Mouse (Mus musculus): ENCODE measurements around the gene G3bp2.

The G3bp2 gene

GRCm38 (mm10) chr5:92101601-92102000 is 18.1 kb upstream of the G3bp2 start:
- in situ Hi-C loops (cut with MseI, MboI), result no loop called here

DNA sequence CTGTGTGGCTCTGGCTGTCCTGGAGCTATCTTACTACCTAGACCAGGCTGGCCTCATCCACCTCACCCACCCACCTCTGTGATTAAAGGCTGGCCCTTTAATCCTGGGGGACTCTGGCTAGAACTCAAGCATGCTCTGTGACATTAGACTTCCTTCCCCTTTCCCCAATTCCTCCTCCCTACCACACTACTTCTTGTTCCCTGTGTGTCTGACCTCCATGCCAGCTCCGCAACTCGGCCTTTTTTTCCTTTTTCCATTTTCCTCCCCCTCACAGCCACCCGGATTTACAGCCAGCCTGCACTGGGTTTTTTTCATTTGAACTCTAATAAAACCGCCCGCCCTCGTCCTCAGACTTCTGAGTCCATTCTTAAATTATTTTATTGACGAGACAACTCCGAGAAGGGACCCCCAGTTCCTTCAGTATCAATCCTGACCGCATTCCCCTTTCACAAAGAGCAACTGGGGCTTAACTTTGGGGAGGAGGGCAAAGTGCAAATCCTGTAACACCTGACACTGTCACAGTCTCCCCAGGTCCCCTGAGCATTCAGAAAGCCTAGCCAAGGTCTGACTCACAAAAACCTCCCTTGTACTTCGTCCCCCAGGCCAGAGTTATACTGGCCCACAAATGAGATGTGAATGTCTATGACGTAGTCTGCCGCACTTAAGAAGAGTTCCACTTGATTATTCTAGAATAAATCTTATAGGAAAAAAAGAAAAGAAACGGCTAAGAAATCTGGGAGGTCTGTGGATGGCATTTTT is 15.0 kb upstream of the G3bp2 start:
- in situ Hi-C loops (cut with MseI, MboI), result no loop called here

GRCm38 (mm10) chr5:92097779-92098178 is 14.3 kb upstream of the G3bp2 start:
- in situ Hi-C loops (cut with MseI, MboI), result no loop called here

- in situ Hi-C loops (cut with MseI, MboI), result no loop called here
These were observed 13.3 kb upstream of the G3bp2 start for GRCm38 (mm10) chr5:92096786-92097185.

GRCm38 (mm10) chr5:92094062-92094415 is 10.5 kb upstream of the G3bp2 start:
- in situ Hi-C loops (cut with MseI, MboI), result no loop called here

DNA sequence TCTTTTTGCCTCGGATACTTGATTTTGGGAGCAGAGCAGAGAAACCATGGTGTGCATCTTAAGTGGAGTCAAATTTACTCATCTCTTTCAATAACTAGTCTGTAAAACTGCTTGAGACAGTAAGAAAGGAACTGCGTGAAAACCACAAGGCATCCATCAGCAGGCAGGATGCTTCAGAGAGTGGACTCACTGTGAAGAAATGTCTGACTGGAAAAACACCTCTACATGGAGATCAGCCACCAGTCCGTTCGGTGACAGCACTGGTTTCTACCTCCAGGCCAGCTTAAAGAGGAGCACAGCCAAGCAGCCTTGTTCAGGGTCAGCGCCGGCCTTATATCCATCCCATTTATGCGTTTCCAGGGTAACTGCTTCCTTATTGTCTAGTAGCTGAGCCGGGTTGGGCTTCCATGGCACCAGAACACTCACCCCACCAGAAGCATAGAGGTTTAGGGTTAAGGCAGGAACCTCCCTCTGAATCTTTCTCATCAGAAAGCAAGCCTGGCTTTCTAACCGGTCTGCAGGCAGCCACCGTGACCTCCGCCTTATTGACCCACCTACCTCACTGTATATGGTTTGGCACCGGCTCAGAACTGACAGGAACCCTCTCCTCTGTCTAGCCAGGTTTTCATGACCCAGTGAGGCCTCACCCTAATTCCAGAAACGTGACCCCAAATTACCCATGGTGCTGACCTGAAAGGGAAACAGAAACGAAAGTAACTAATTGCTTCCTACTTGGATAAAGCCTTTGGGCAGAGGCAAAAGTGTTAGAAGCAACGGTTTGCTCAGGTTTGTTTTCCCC is 9.9 kb upstream of the G3bp2 start:
- in situ Hi-C loops (cut with MseI, MboI), result no loop called here

- in situ Hi-C loops (cut with MseI, MboI), result no loop called here
These were observed 4.0 kb upstream of the G3bp2 start for GRCm38 (mm10) chr5:92087469-92087868.

- in situ Hi-C loops (cut with MseI, MboI), result no loop called here
These were observed 2.5 kb upstream of the G3bp2 start for GRCm38 (mm10) chr5:92085821-92086550.

DNA sequence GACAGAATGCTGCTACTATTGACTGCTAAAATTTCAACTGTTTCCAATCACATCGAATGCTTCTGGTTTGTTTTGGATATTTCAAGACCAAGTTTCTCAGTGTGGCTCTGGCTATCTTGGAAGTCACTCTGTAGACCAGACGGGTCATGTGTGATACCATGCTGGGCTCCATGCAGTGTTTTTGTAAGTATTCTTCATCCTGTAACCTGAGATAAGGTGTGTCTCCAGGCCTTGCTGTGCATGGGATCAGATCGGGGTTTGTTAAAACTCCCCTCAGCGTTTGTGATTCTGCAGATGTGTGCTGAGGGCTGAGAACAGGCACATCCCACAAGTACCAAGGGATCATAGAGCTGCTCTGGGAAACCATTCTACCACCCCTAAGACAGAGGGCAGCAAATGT is 1.7 kb upstream of the G3bp2 start:
- in situ Hi-C loops (cut with MseI, MboI), result no loop called here

DNA sequence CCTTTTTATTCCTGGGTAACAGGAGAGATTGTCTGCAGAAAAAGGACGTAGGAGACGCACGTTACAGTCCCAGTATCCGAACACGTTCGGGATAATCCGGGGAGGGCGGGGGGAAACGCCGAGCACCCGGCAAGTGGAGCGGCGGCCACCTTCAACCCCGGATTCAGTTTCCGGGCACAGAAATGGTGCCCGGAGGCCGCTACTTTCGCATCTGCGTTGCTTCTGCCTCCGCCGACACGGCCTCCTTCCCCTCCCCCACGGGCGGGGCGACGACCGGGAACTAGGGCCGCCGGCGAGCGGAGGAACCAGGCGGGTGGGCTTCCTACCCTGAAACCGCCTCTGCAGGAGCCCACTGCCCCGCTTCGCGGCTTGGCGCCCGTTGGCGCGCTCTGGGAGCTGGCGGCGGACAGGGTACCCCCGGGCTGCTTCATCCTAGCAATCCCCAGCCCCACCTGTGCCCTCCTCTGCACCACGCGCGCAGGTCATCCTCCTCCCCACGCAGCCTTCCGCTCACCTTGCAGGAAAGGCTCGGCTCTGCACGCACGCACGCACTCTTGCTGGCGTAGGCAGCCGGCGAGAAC is 608 bp downstream of the G3bp2 start:
- in situ Hi-C loops (cut with MseI, MboI), result no loop called here

DNA sequence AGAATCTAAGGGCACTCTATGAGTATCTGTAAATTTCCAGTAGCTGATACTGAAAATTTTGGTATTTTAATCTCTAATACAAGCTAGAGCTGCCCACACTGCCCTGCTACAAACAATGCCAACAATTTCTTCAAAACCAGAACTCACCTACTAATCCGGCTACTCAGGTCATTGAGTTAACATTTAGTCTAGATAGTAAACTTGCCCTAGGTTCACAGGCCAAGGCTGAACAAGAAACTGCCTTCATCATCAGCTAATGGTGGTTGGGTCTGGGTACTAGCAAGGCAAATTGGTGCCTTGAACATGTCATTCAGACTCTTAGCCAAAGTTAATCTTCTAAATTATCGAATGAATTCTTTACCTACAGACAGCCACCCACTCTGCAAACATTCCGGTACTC is 2.2 kb downstream of the G3bp2 start:
- in situ Hi-C loops (cut with MseI, MboI), result no loop called here

GRCm38 (mm10) chr5:92080400-92080799 is 3.1 kb downstream of the G3bp2 start:
- in situ Hi-C loops (cut with MseI, MboI), result no loop called here

DNA sequence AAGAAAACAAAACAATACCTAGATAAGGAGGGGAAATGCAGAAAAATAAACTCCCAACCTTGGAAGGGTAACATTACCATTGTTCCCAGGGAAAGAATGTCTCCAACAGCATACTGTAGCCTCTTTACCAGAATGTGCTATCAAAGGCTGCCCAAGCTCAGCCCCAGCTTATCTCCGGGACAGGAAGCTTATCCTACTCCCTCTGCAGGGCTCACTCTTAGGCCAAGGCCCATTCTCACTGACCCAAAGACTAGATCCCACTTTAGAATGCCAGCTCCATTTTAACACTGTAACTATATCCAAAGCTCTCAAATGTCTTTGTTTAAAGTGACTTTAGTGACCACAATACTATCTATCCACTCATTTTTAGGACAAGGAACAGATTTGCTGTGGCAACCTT is 4.2 kb downstream of the G3bp2 start:
- in situ Hi-C loops (cut with MseI, MboI), result loop anchor here in 1 of 2 experiments (5.0 kb wide), 1 partner anchor 38 kb away; no protein-coding TSS in a partner anchor

- in situ Hi-C loops (cut with MseI, MboI), result loop anchor here in 1 of 2 experiments (5.0 kb wide), 1 partner anchor 39 kb away; no protein-coding TSS in a partner anchor
These were observed 4.8 kb downstream of the G3bp2 start for GRCm38 (mm10) chr5:92078751-92079150.

DNA sequence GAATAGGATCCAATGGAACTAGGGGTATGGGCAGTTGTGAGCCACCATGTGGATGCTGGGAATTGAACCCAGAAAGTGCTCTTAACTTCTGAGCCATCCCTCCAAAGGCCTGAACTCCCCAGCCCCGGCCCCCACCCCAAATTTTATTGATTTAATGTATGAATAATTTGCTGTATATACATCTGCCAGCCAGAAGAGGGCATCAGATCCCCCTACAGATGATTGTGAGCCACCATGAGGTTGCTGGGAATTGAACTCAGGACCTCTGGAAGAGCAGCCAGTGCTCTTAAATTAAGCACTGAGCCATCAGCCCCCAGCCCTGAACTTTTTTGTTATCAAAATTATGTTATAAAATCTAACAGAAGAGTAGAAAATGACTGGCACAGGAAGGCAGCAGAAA is 7.2 kb downstream of the G3bp2 start:
- in situ Hi-C loops (cut with MseI, MboI), result loop anchor here in 1 of 2 experiments (5.0 kb wide), 1 partner anchor 41 kb away; no protein-coding TSS in a partner anchor

- in situ Hi-C loops (cut with MseI, MboI), result no loop called here
These were observed 9.5 kb downstream of the G3bp2 start for GRCm38 (mm10) chr5:92074061-92074460.

DNA sequence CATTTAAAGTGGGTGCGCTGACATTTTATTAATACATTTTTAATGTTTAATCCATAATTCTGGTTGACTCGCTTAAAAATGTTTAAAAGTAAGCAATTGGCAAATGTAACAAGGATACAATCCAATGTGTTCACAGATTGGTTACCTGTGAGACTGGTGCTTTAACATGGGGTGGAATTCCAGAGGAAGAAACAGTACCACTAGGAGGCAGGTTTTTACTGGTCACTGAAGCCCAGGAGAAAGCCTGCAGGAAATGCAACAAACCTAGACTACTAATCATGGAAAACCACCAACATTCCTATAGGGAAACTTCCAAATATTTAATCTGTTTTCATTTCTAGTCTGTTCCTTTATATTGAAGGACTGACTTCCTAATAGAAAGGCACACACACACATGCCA is 20.3 kb downstream of the G3bp2 start:
- in situ Hi-C loops (cut with MseI, MboI), result no loop called here

DNA sequence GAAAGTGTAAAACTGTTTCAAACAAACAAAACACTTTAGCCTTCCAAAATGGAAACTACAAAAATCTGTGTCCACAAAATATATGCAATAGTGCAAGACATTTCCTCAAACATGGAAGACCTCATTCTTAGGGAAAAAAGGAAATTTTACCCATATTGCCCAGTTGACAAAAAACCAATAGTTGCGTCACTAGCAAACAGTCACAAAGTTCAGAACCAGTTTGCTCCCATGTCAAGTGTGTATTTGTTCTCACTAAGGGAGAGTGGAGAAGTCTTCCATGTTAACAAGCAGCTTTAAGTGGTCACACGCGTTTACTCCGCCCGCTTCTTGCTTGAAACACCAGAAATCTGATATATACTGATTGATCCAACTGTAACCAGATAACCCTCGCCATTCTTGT is 30.7 kb downstream of the G3bp2 start:
- in situ Hi-C loops (cut with MseI, MboI), result no loop called here

DNA sequence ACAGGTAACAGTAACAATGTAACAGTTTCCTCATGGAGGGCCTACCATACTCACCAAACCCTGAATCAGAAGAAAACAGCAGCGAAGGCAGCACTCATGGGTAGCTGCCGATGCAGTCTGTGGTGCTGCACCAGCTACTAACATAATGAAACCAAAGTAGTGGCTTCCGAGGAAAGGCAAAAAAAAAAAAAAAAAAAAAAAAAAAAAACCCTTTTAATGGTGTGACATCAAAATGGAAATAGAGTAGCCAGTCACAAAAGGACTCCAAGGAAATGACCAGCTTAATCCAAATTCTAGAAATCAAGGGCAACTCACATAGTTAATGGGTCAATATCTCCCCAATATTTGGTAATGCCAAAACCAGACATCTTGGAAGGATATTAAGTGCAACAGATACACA is 33.1 kb downstream of the G3bp2 start:
- in situ Hi-C loops (cut with MseI, MboI), result no loop called here

- in situ Hi-C loops (cut with MseI, MboI), result no loop called here
These were observed 39.7 kb downstream of the G3bp2 start, which contains the start of gene Cdkl2 for GRCm38 (mm10) chr5:92043783-92044182. Gene Cdkl2, minus strand, starts transcription at chr5:92043883.

DNA sequence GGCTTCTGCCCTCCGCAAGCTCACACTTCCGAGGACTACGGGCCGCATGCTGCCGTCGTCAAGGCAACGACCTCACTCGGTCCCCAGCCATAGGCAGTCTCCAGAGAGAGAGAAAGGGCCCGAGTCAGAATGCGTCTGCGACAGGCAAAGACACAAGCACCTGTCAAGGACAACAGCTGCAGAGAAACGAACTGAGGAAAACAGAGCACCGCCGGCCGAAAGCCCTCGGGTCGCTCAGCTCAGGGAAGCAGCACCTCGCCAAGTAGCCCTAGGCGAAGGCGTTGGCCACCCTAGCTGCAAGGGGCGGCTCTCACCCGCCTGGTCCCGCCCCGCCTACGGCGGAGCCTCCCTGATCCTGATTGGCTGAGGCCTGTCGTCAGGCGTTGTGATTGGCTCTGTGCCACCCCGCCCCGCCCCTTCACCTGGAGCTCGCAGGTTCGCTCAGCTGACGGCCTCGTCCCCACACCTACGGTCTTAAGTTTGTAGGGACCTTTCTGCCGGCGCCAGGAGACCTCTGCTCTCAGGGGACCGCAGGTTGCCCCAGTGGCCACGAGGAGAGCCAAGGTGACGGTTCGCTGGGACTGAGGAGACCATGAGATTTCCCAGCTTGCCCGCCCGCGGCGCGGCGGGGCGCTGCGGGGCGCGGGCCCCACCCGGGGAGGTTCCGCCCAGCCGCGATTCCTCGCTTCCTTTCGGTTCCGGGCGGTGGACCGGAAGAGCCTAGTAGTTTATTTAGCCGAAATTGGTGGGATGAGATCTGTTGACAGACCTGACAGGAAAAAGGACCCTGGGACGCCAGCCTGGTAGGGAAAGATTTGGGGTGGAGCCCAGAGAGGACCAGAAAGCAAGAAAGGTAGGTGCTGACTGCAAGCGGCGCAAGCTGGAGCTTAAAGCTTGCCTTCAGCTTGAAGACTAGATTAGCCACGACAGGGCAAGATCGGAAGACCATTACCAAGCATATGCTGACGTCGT is 40.9 kb downstream of the G3bp2 start:
- in situ Hi-C loops (cut with MseI, MboI), result no loop called here

Data from mouse trophoblast stem cell (cell line).